Mouse (Mus musculus): Measurements from ENCODE around the gene Rnls. TPM values are rescaled to one million over a fixed set of nuclear protein-coding genes. Genes with fewer than 3 reads are reported as not detected.

Gene Rnls
- total RNA-seq, 2 experiments from 2014 or later: 1.8 to 2.5 TPM

DNA sequence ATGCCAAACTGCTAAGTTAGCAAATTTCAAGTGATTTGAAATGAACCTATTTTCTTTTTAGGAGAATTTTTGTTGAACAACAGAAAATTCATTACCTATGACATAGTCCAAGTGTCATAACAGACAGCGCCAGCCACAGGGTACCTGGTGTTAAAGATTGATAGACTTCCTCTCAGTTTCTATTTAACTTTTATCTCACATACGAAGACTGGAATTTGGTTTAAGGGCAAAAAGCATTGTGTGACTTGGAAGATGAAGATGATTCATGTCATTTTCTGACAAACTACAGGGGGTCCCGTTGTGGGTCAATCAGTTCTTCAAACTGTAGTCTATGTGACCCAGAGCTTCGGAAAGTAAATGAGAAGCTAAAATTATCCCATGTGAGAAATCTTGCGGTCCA lies 254.8 kb downstream of the Rnls start:
- intact Hi-C loops (cut with DNase I): no loop called here
- no peak for DNase-seq (ENCODE audit: extremely low spot score in 1 of 2, low spot score in 2 of 2)

DNA sequence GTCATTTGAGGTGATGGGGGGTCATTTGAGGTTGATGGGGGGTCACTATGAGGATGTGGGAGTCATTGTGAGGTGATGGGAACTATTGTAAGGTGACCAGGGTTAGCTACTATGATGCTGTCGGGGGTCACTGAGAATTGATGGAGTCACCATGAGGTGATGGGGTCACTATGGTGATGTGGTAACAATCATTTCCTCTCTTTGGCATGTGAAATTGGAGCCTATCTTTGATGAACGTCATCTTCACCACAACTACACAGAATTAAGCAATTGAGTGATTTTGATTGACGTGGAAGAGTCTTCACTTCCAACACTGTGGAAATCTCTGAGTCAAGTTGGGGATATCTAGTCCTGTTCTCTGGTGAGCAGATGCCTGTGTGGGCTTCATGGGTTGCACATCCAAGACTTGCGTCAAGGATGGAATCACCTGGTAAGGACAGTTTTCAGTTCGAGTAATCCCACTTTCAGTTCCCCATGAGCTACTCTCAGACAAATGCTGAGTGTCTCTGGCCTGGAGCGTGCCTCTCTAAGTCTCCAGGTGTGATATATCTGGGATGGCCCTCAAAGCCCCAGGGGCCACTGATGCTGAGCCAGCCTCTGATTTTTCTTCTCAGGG lies 269.4 kb downstream of the Rnls start:
- DNase-seq (ENCODE audit: extremely low spot score in 1 of 2, low spot score in 2 of 2): no peak
- intact Hi-C loops (cut with DNase I): no loop called here

DNA sequence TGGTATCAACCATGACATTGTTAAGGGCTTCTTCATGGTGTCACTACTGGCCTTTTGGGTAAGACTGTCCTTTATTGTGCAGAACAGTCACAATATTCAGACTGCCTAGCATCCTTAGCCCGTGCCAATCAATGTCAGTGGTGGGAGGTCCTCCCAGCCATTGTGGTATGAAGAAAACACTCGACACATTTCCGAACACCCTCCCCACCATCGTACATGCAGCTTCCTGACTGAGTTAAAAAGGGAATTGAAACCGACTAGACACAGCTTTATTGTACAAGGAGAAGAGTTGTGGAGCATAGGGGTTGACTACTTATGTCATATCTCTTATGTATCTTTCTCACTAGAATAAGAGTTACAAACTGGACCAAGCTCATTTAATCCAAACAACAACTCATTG lies 272.1 kb downstream of the Rnls start:
- no peak for DNase-seq (ENCODE audit: extremely low spot score in 1 of 2, low spot score in 2 of 2)
- intact Hi-C loops (cut with DNase I): no loop called here

DNA sequence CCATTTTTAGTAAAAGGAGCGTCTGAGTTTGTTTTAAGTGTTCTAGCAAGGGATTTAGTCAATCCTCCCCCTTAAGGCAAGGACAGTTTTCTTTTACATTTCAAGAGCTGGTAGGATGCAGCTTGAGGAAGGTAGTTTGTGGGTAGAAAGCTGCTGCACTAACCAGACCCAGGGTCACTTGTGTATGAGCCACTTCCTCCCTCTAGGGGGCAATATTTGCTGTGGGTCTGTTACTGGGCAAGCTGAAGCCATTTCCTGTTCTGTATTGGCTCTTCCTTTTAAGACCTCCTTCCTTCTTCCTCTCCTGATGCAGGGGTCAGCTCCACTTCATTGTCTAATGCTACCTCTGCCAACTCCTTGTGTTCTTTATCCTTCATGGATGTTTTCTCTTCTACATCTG lies 273.2 kb downstream of the Rnls start:
- intact Hi-C loops (cut with DNase I): no loop called here
- no peak for DNase-seq (ENCODE audit: extremely low spot score in 1 of 2, low spot score in 2 of 2)

DNA sequence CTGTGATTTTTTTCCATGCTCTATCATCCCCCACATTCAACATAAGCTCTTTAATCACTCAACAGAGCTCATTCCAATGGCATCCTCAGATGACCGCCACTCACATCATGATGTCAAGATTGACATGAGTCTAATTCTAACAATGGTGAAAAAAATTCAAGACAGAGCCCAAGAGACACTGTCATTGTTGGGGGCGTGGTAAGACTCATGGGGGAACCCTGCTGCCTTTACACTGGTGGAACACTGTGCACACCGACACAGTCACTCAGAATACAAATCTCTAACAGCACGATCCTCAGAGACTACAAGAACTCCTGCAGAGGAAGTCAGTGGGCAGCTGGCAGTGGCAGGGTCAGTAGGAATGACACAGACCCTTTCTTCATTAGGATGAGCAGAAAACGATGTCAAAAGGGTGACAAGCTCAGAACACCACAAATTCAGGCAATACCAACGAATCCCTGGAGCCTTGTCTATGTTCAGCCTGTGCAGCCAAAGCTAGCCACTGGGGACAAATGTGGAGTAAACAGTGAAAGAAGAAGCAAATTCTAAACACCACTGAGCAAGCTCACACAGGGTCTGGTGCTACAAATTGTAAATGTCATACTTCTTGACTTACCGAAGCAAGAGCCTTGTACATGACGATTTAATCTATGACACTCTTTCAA lies 277.3 kb downstream of the Rnls start:
- intact Hi-C loops (cut with DNase I): loop anchor here (5.0 kb wide), 1 partner anchor 357 kb away; the partner anchor contains the start of gene Pten
- no peak for DNase-seq (ENCODE audit: extremely low spot score in 1 of 2, low spot score in 2 of 2)

DNA sequence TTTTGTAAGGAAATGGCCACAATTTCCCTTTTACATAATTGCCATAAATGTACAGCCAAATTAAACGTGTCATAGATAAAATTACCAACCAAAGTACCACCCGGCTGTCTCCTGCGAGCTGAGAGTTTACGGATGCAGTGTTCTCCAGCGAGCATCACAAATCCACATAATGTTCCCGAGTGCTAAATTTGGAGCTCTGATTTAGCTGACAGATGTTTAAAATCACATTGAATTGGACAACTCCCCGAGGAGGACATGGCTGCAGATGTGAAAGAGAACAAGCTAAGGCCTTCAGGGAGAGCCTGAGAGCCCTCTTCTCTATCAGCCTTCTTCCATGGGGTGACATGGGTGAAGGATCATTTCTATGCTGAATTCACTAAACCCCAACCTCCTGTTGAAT lies 278.3 kb downstream of the Rnls start:
- peak in 1 of 2 experiments; percentile 38 for DNase-seq (ENCODE audit: extremely low spot score in 1 of 2, low spot score in 2 of 2)
- intact Hi-C loops (cut with DNase I): loop anchor here (5.0 kb wide), 1 partner anchor 356 kb away; the partner anchor contains the start of gene Pten

DNA sequence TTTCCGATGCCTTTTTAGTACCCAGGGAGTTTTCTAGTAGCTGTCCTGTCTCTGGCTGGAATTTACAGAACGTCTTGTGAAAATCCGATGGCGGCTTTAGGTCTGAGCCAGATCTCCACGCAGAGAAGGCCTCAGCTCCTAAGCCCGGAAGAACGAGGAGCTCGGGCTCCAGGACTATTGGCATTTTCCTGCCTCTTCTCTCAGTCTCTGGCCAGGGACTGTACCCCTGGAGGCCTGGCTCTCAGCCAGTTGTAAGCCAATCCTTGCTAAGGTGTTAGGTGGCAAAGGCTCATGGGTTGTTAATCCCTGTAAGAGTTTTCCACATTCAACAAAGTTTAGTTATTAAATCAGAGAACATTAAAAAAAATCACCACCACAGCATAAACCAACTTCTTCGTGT lies 281.7 kb downstream of the Rnls start:
- intact Hi-C loops (cut with DNase I): loop anchor here (5.0 kb wide), 1 partner anchor 353 kb away; the partner anchor contains the start of gene Pten
- DNase-seq (ENCODE audit: extremely low spot score in 1 of 2, low spot score in 2 of 2): no peak

DNA sequence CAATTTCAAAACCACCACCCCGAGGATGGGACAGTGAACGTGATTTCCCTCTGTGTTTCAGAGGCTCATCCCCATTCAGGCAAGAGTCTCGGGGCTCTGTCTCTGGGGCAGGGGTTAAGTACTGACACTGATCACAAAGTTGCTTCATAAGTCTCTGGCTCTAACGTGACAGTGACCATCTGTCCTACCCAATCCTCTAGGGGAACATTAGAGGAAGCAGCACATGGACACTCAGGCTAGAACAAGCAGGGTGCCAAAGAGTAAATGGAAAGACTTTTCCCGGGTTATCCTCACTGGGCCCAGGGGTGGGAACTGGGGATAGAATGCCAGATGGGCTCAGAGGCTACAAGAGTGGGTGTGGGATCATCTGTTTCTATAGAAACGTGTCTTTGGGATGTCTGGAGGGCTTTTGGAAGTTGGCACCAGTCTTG lies 282.1 kb downstream of the Rnls start:
- intact Hi-C loops (cut with DNase I): loop anchor here (5.0 kb wide), 1 partner anchor 353 kb away; the partner anchor contains the start of gene Pten
- no peak for DNase-seq (ENCODE audit: extremely low spot score in 1 of 2, low spot score in 2 of 2)

DNA sequence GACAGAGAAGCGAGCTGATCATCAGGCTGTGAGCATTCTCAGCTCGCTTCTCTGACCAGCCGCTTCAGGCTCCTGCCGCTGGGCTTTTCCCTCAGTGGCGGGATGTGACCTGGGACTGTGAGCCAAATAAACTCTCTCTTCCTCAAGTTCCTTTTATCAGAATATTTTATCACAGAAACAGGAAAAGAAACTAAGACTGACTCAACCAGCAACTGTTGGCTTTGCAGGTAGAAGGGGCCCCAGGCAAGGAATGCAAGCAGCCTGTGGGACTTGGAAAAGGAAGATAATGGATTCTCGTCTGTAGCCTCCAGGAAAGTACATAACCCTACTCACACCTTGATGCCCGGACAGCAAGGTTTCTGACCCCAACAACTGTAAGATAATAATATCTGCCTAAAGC lies 283.0 kb downstream of the Rnls start:
- intact Hi-C loops (cut with DNase I): no loop called here
- DNase-seq (ENCODE audit: extremely low spot score in 1 of 2, low spot score in 2 of 2): no peak

DNA sequence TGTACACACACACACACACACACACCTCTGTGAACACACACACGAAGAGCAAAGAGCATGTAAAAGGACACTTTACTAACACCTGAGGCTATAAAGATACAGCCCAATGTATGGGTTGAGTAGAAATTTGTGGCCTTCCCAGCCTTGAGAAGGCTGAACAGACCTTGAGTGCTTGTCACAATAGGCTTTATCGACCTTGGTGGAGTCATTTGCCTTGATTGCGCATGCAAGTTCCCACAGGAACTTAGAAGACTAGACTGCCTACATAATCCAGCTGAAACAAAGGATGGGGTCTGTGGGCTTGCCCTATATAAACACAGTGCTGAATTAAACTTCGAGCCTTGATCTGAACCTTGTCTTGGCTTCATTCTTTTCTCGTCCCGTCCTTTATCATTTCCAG lies 288.2 kb downstream of the Rnls start:
- no peak for DNase-seq (ENCODE audit: extremely low spot score in 1 of 2, low spot score in 2 of 2)
- intact Hi-C loops (cut with DNase I): loop anchor here (5.0 kb wide), 1 partner anchor 118 kb away; no protein-coding TSS in a partner anchor

DNA sequence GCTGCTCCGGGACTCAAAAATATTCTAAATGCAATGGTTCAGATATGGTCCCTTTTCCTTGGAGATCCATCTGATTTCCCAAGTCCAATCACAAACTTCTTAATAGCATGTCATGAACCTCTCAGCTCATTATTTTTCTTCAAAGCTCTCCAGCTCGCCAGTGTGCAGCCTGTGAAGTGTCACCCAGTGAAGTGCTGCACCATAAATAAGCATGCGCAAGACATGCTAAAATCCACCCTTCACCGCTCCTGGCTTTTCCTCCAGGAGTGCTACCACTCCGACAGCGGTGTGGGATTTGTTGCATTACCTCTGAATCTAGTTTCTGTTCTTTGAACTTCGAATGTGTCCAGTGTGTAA lies 289.3 kb downstream of the Rnls start:
- DNase-seq (ENCODE audit: extremely low spot score in 1 of 2, low spot score in 2 of 2): no peak
- intact Hi-C loops (cut with DNase I): loop anchor here (5.0 kb wide), 1 partner anchor 120 kb away; no protein-coding TSS in a partner anchor

DNA sequence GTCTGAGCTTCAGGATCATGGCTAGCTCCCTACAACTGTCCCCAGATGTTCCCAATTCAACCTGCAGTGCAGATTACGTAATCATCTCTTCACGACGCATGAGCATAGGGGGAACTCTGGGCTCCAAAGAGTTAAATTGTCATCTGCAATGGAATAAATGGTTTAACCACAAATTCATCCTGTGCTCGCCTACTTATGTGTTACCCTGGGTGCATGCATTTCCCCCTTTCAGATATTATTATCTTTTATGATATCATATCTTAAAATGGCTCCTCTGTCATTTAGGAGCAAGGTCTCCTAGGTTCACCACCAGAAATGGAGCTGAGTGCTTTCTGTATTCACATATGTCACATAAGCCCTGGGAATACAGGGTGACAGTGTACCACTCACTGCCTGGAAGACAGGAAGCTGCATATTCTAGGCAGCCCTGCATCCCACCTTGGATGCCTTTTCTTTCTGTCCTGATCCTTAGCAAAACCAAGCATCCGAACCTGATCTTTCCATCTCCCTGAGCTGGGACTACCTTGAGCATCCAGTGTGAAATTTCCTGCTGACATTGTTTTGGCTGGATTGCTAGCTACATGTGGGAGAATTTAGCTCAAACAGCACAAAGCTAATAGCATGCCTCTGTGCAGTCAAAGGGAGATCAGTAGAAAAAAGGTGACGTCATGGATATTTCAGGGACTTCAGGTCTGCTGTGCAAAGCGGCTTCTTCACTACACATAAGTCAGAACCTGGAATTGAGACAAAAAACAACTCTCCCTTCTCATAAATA lies 289.9 kb downstream of the Rnls start:
- intact Hi-C loops (cut with DNase I): loop anchor here (5.0 kb wide), 1 partner anchor 120 kb away; no protein-coding TSS in a partner anchor
- DNase-seq (ENCODE audit: extremely low spot score in 1 of 2, low spot score in 2 of 2): no peak

DNA sequence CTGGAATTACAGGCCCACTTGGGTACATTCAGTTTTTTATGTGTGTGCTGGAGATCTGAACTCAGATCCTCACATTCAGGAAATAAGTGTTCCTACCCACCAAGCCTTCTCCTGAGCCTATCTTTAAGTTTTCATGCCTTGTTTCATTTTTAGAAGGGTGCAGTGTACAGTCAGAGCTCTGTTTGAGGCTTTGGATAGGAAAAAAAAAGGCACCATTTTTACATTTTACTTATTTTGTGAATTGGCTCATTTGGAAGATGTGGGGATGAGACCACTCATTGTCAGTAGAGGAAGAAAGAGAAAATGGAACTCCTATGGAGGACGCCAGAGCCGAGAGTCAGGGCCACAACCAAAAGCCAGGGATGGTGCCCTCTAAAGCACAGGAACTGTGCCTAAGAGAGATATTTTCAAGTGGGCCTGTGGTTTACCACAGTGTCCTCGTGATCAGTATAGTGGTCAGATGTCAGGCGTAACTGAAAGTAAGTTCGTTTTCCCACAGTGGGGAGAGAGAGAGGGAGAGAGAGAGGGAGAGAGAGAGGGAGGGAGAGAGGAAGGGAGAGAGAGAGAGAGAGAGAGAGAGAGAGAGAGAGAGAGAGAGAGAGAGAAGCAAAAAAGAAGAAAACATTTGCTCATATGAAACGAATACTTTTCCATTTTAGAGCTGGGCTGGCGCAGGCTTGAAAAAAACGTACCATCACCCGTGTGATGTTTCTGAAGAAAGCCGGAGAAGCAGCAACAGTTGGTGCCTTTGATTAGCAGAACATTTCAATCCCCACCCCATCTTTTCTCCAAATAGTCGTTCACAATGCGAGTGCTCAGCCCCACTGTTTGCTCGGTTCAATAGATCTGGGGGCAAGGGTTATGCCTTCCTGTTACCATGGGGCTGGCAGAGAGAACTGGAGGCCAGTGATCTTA lies 290.7 kb downstream of the Rnls start:
- intact Hi-C loops (cut with DNase I): loop anchor here (5.0 kb wide), 1 partner anchor 121 kb away; no protein-coding TSS in a partner anchor
- DNase-seq (ENCODE audit: extremely low spot score in 1 of 2, low spot score in 2 of 2): no peak

DNA sequence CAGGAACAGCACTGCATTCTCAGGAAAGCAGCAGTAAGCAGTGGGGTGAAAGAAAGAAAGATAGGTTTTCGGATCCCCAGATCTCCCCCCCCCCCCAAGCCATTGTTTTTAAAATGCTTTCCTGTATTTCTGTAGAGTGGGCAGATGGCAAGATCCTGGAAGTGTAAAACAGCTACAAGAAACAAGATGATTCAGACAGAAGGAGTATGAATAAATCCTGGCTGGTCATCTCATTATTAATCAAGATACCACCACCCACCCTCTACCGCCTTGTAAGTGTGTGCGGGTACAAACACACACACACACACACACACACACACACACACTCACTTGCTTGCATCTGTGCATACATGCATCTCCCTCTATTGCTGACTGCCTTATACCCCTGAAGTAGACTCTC lies 291.5 kb downstream of the Rnls start:
- intact Hi-C loops (cut with DNase I): loop anchor here (5.0 kb wide), 1 partner anchor 122 kb away; no protein-coding TSS in a partner anchor
- no peak for DNase-seq (ENCODE audit: extremely low spot score in 1 of 2, low spot score in 2 of 2)

DNA sequence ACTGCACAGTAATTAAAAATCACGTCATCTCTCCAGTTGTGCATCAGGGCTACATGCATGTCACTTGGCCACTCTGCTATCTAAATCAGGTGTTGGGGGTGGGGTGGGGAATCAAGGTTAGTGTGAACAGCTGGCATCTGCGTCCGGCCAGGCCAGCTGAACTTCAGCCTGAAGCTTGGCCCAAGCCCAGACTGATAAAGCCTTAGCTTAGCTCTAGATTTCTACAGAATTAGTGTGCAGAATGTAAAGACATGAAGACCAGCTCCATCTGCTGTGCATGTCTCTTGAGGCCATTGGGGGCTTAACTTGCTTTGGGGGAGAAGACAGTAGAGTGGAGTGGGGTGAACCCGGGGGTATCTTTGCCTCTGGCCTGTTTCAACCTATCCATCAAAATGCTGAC lies 292.1 kb downstream of the Rnls start:
- no peak for DNase-seq (ENCODE audit: extremely low spot score in 1 of 2, low spot score in 2 of 2)
- intact Hi-C loops (cut with DNase I): loop anchor here (5.0 kb wide), 1 partner anchor 122 kb away; no protein-coding TSS in a partner anchor

DNA sequence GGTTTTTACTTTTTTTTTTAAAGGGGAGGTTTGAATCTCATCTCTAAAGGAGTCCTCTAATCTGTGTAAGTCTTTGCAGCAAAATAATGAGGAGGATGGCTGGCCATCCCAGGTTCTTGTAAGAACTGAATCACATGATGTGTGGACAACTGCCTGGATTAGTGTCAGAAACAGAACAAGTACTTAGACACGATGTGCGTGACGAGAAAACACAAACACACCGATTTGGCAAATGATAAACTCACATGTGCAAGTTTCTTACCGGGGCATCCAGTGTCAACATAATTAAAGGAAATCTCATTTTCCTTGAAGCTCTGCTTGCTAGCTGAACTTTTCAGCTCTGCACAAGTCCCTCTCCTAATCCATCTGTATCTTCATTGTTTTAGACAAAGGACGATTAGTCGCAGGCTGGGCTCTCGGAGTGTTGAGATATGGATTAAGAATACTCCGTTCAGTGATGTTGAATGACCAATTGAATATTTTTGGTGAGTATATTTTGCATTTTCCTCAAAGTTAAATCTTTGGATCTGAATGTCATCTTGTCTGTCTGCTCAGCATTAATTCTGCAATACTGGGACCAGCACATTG lies 292.8 kb downstream of the Rnls start:
- intact Hi-C loops (cut with DNase I): no loop called here
- DNase-seq (ENCODE audit: extremely low spot score in 1 of 2, low spot score in 2 of 2): no peak

DNA sequence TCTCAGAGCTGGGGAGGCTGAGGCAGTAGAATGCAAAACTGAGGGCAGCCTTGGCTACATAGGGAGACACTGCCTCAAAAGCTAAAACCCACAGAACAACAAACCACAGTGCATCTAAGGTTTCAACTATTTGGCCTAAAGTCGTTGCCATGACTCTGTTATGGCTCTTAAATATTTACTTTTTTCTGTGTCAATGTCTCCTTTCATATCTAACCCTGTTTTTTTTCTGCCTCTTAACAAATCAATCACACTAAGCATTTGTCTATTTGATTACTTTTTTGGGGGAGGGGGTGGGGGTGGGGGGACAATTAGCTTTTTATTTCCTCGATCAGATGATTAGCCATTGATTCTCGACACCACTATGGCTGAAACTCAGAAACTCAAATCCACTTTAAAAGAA lies 294.4 kb downstream of the Rnls start:
- no peak for DNase-seq (ENCODE audit: extremely low spot score in 1 of 2, low spot score in 2 of 2)
- intact Hi-C loops (cut with DNase I): no loop called here

DNA sequence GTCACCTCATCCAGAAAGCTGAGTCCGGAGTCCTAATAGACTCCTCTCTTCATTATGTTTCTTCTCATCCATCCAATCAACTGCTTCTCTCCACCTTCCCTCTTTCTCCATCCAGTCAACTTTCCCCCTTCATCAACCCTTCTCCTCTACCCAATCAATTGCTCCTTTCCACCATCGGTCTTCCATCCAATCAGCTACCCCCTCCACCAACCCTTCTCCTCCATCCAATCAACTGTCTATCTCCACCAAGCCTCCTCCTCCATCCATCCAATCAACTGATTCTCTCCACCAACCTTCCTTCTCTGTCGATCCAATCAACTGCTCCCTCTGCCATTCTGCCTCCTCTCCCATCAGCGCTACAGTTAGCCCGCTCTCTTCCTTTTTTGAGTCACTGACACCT lies 295.5 kb downstream of the Rnls start:
- DNase-seq (ENCODE audit: extremely low spot score in 1 of 2, low spot score in 2 of 2): no peak
- intact Hi-C loops (cut with DNase I): no loop called here
